Mouse (Mus musculus) forelimb bud, embryonic 11.5 days (tissue): Measurements from ENCODE around the gene Nell1.

Source experiments
- DNase-seq: peaks from one replicate; pipeline ENCODE4 v3.0.0-alpha.2; 2012; ENCODE audit warnings: low read depth, low spot score

Gene Nell1

DNA sequence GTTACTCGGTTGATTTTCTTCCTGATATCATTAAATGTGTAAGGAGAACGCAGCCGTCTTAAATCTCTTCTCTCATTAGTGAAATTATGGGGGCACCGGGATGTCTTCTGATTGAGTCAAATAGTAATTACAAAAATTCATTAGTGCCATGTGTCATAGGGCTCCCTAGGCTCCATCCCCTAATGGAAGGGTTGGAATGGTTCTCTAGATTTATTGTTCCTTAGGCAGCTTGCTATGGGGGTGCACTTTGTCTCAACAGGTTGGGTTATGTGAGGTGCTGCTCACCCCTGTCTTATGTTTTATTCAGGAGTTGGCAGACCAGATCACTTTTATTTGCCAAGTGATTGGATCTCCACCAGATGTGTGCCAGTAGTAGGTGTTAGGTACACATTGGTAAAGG, 75.5 kb downstream of the Nell1 start:
- no peak for DNase-seq

GRCm38 (mm10) chr7:50053704-50054103, 79.0 kb downstream of the Nell1 start:
- no peak for DNase-seq

GRCm38 (mm10) chr7:50094461-50094860, 119.8 kb downstream of the Nell1 start:
- no peak for DNase-seq

GRCm38 (mm10) chr7:50105612-50106321, 131.1 kb downstream of the Nell1 start:
- DNase-seq = no peak

GRCm38 (mm10) chr7:50107261-50107660, 132.6 kb downstream of the Nell1 start:
- DNase-seq = no peak

DNA sequence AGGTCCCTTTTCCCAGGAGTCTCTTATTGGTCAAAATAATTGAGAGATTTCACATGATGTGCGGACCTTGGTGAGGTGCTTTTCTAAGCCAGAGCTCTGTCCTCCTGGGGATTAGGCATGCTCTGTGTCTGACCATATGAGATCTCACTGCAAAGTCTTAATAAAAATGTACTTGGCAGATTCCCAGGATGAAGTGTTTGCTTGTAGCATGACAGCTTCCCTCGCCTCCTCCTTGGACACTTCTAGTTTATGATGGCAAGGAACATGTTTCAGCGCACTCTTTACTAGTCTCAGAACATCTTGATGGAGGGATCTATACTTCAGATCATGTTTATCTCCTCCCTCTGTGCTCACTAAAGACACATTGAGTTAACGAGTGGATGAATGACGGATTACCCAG, 143.7 kb downstream of the Nell1 start:
- no peak for DNase-seq

DNA sequence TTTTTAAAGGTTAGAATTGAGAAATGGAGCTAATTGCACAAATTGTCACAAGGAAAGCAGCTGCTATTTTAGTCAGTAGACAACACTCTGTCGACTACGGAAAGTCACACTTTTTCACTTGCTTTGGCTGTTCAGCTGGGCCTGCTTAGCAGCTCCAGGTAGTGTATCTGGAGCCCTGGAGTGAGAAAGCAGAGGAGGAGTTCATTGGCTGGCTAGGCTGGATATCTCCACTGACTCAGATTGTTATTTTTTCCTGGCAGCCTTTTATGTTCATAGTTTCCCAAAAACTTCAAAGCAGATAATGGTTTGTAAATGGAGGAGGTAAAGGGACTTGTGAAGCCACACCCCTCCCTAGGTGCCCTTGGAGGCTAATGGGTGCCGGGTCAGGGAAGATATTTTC, 163.0 kb downstream of the Nell1 start:
- no peak for DNase-seq

GRCm38 (mm10) chr7:50149326-50149725, 174.7 kb downstream of the Nell1 start:
- peak; percentile 63 for DNase-seq

DNA sequence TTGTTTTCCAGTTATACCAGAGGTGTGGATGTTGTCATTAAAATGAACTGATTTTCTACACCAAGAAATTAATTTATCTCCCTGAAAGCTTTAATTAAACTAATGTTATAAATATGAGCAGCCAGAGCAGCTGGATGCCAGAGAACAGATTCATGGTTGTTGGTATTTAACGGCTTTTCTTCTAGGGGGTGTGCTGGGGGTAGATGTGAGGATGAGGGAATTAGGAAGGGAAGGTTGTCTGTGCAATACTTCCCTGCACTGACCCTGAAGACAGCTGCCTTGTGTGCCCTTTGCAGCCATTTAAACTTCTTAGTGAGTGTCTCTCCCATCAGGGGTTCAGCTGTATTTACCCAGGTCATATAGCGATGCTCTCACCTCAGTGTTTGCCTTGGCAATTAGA, 176.2 kb downstream of the Nell1 start:
- DNase-seq = no peak

GRCm38 (mm10) chr7:50153618-50154017, 179.0 kb downstream of the Nell1 start:
- no peak for DNase-seq

GRCm38 (mm10) chr7:50162602-50163001, 187.9 kb downstream of the Nell1 start:
- DNase-seq = no peak

DNA sequence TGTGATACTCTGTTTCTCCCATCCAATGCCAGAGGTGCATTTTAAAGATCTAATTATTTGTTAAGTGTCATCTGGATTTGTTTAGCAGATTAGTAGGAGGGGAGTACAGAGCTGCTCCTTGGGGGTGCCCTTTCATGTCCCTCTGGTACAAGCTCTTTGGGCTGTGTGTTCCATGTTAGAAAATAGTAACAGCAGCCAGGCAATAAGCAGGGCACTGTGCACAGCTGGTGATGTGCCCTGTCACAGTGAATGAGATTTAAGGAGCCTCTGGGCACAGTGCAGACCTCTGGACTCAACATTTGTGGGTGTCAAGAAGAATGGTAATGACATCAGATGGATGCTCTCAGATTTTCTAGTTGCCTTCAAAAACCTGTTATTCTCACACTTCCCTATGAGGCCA, 194.1 kb downstream of the Nell1 start:
- peak; percentile 32 for DNase-seq

GRCm38 (mm10) chr7:50186306-50186705, 211.6 kb downstream of the Nell1 start:
- DNase-seq = no peak

DNA sequence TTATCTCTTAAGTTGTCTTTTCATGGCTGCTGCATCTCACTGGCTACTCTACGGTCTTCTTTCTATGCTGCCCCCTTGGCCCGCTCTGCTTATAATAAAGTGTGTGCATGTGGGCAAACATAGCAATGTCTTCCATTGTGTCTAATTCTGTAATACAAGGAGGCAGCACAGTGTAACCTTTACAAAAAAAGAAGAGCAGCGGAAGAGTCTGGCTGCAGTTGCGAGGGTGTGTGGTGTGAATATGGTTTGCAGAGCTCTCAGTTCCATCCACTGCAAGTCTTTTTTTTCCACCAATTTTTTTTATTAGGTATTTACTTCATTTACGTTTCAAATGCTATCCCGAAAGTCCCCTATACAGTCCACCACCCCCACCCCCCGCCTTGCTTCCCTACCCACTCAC, 219.3 kb downstream of the Nell1 start:
- DNase-seq = no peak

GRCm38 (mm10) chr7:50195080-50195611, 220.5 kb downstream of the Nell1 start:
- no peak for DNase-seq

DNA sequence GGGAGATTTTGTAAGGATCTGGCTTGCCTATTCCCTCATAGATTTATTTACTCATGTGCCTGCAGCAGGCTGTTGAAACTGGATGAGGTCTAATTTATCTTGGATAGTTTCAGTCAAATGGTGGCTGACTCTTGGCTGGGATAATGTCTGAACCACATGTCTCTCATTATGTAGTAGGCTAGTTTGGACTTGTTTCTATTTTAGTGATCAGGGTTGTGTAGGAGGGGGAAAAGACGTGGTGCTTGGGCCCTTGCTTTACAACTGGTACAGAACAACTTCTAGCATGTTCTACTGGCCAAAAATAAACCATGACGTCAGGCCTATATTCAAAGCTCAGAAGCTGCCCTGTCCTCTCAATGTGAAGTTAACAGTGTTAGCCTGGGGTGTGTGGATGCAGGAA, 230.6 kb downstream of the Nell1 start:
- DNase-seq = peak; percentile 6

GRCm38 (mm10) chr7:50210678-50211251, 236.1 kb downstream of the Nell1 start:
- DNase-seq = peak; percentile 17

- no peak for DNase-seq
Observed at GRCm38 (mm10) chr7:50221849-50222248, 247.2 kb downstream of the Nell1 start.

- DNase-seq = no peak
Observed at GRCm38 (mm10) chr7:50226621-50227020, 252.0 kb downstream of the Nell1 start.

DNA sequence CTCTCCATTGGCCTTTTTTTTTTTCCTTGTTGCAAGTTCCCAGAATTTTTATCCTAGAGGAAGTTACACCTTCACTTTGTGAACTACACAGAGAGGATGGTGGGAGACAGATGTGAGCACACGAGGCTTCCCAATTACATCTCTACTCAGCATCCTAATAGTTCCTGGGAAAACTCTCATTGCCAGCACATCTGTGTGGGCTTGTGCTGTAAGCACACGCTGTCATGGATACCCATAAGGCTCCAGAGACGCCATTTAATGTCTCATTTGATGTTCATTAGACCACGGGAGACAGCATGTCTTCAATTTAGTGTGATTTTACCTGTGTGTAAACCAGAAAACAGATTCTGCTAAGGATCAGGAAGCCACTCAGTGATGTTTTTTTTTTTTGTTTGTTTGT, 253.6 kb downstream of the Nell1 start:
- no peak for DNase-seq

DNA sequence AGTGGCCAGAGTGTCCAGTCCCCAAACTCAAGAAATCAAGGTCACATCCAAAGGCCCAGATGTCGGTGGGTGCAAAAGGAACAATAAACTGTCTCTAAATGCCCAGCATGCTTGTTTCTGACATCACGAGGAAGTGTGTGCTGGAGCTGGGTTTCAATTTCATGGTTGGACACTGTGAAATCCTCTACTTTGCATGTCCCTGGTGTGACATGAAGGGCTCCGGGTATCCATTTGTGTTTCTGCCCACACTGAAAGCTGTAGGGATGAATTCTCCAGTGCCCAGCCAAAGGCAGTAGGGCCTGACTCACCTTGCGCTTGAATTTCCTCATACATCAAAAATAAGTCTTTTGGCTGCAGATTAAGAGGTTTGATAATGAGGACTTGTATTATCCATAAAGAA, 266.5 kb downstream of the Nell1 start:
- no peak for DNase-seq

GRCm38 (mm10) chr7:50241634-50242273, 267.1 kb downstream of the Nell1 start:
- no peak for DNase-seq

GRCm38 (mm10) chr7:50253166-50253565, 278.5 kb downstream of the Nell1 start:
- DNase-seq = no peak
